Mouse (Mus musculus) left cerebral cortex, adult 18-20 months (tissue): ENCODE data around the gene Cyp4f39. TPM values are rescaled to one million over a fixed set of nuclear protein-coding genes. Genes with fewer than 3 reads are reported as not detected.
"Not testable (repeated sequence)": the region's sequence is repeated elsewhere in the genome, so short reads cannot be mapped to it uniquely, and the experiment has no call there.

Experiments used
- DNase-seq, 2 experiments: peaks; one replicate each; pipeline ENCODE4 v3.0.0; 2021 to 2022; ENCODE audit warnings: low spot score in 2 of 2, mixed read lengths in 1 of 2
- total RNA-seq, 2 experiments: library from RNA; stranded (reverse); gene quantifications; 2 replicates each; pipeline ENCODE4 v1.2.3; 2021

Gene Cyp4f39
- total RNA-seq, 2 experiments from 2014 or later: not detected

DNA sequence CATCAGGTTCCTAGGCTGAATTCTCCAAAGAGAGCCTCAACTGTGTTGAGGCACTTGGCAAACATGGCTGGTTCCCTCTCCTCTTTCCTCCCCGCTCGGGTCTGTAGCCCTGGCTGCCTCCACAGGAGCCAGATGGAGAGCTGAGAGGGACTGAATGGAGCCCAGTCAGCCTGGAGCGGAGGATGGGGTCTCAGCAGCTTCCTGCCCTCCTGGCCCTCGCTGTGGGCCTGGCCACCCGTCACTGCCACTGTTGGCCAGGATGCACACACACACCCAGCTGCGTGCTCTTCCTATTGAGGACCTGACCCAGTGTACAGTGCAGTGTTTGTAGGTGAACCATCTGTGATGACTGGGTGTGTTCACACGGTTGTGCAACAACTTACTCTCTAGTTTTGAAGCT, 19.7 kb downstream of the Cyp4f39 start:
- DNase-seq: no peak

DNA sequence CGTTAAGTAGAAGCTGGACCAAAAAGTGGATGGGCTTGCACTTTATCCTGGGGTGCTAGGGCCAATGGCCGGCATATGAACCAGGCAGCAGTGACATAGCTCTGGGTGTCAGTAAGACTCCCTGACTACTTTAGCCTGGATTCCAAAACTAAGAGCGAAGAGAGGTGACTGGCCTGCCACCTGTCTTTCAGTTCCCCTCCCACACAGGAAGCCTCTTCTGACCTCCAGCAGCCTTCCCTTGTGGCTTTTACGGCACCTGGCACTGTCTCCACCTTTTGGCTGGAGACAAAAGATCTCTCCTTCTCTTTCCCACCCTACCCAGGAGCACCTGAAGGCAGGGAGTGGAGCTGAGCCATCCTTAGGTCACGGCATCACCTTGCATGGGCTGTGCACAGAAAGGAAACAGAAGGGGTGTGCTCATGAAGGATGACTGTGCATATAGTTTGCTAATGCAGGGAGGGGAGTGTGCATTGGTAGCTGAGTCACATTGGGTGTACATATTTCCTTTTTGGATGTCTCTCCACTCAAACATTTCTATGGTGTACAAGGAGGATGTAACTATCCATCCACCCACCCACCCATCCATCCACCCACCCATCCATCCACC, 22.5 kb downstream of the Cyp4f39 start:
- no peak for DNase-seq

DNA sequence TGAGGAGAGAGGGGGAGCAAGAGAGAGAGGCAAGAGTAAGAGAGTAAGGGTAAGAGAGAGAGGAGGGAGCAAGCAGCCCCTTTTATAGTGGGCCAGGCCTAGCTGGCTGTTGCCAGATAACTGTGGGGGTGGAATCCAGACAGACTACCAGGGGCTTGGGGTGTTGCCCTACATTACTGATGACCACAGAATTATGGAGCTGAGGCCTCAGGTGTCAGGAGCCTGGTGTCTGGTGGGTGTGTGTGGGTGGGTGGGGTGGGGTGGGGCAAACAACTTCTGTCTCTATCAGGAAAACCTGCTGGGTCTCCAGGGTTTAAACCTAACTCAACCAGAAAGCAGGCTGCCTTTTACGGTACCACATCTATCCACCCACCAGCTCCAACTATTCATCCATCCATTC, 24.7 kb downstream of the Cyp4f39 start:
- no peak for DNase-seq

DNA sequence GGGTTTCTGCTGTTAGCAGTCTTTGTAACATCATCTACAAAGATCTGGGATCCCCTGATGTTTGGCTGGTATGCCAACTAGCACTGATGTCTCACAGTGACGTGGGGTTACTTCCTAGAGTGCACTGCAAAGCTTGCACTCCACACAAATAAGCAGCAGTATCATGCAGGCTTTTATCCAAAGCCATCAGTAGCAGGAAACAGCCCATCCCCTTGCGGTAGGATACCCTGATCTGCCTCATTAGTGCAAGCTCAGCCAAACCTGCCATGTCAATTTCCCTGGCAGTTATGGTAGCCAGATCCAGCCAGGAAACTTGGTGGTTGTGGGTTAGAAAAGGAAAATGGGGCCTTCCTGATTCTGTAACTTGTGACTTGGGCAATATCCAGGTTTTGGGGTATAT, 26.2 kb downstream of the Cyp4f39 start:
- no peak for DNase-seq

DNA sequence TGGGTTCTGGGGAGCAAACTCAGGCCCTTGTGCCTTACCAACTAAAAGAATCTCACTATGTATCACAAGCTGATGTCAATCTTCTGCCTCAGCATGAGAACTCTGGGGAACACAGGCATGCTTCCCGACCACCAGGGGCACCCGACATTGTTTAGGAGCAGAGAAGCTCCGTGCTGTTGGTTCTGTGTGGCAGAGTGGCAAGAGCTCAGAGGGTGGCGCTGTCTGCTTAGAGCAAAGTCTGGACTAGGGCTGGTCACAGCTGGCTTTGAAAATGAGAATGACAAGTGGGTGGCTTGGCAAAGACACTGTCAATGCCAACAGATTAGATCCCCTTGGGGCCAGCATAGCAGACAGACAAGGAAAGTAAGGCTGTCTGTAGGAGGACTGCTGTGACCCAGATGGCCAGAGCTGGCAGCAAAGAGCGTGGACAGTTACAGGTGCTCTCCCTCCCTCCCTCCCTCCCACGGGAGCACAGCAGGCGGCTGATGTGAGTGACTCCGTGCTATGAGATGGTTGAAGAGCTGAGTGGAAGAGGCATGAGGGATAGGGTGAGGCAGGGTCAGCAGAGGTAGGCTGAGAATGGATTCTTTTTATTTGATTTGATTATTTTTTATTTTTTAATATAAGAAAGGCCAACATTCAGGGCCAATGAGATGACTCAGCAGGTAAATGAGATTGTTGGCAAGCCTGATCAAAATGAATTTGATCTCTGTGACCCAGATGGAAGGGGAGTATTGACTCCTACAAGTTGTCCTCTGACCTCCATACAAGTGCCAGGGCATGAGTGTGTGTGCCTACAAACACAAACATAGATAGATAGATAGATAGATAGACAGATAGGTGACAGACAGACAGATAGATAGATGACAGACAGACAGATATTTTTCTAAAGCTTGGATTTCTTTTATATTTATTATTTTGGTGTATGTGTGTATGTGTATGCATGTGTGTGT, 27.3 kb downstream of the Cyp4f39 start:
- DNase-seq: no peak

DNA sequence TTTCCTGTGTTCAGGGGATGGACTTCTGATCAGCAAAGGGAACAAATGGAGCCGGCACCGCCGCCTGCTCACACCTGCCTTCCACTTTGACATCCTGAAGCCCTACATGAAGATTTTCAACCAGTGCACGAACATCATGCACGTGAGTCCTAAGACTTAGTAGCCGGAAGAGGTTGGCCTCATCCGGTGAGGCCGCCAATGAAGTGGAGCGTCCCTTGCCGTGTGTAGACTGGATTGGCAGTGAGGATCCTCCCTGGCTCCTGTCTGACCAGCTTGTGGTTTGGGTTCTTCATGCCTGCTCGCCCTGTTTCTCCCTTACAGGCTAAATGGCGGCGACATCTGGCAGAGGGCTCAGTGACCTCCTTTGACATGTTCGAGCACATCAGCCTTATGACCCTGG, 29.2 kb downstream of the Cyp4f39 start:
- DNase-seq: no peak

DNA sequence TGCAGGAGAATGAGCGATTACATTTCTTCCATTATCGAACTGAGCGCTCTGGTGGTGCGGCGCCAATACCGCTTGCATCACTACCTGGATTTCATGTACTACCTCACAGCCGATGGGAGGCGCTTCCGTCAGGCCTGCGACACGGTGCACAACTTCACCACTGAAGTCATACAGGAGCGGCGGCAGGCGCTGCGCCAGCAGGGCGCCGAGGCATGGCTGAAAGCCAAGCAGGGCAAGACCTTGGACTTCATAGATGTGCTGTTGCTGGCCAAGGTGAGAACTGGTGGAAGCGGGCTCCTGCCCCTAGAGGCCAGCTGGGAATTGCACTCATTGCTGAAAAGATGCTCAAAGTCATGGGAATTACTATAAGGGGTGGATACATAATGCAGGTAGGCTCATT, 30.7 kb downstream of the Cyp4f39 start:
- DNase-seq: peak; percentile 33 to 39

DNA sequence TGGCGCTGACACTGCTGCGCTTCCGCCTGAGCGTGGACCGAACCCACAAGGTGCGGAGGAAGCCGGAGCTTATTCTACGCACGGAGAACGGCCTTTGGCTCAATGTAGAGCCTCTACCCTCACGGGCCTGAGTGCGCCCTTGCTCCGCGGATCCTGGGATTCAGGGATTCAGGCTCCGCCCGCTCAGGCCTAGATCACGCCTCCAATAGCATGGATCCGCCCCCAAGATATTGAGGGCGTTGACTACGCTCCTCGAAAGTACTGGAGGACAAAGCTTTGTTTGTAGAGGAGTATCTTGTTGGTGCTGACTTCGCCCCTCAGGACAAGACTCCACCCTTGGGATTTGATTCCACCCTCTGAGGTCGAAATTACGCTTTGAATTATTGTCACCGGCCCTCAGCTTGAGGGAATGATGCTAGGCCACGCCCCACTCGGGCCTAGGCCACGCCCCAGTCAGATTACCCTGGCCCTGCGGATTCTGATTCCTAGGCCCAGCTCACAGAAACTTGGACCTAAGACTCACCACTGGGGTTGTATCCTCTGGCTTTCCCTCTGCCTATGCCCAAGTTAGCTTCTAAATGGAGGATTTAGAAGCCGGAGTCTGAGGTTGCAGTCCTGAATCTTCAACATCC, 39.9 kb downstream of the Cyp4f39 start:
- DNase-seq: no peak

DNA sequence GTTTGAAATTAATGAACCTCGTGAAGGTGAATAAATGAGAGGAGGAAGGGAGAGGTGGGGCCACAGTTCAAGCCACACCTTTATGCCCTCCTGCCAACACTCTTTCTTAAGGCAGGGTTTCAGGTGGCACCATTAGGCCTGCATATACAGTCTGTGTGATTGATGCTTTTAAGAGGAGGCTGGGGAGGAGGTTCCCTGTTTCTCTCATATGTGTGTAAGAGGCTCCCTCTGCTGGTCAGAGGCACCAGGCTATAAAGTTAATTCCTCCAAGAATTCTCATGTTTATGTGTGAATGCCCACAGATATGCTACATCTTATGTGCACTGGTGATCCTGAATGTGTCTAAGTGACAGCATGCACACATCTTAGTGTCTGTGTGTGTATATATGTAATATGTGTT, 42.1 kb downstream of the Cyp4f39 start:
- DNase-seq: peak; percentile 62 to 74

DNA sequence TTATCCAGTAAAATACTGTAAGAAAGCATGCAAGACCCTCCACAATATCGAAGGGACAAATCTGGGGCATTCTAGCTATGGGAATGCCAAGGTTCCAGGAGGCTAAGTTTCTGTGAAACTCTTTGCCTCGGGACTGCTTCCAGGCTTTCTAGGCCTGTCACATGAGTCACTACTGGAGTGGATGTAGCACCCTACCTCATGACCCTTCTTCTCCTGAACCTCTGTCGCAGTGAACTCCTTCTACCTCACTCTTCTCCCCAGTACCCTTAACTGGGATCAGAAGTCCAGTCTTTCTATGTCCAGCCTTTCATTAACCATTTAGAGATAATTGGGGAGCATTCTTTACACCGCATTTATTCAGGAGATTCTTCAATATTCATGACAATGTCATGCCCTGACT, 48.0 kb downstream of the Cyp4f39 start:
- not testable (repeated sequence) for DNase-seq

DNA sequence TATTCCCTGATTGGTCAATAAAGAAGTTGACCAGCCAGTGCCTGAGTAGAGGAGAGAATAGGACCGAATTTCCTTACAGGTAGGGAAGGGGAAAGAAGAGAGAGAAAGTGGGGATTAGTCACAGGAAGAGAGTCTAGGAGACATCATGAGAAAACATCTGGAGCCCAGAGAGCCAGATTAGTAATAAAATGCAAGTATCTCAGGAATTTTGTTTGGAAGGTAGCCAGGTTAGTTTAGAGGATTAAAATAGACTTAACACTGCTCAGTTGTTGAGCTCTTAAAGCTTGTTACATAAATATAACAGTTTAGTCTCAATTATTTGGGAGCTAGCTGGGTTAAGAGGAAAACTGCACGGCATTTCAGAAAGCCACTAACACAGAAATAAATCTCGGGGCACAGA, 48.5 kb downstream of the Cyp4f39 start:
- DNase-seq: no peak

DNA sequence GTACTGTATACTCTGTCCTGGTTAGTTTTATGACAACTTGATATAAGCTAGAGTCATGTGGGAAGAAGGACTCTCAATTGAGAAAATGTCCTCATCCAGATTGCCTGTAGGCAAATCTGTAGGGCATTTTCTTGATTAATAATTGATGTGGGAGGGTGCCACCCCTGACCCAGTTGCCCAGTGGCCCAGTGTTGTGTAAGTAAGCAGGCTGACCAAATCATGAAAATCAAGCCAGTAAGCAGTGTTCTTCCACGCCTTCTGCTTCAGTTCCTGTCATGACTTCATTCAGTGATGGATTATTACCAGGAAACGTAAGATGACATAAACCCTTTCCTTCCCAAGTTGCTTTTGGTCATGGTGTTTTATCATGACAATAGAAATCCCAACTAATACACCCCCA, 50.6 kb downstream of the Cyp4f39 start:
- DNase-seq: no peak

DNA sequence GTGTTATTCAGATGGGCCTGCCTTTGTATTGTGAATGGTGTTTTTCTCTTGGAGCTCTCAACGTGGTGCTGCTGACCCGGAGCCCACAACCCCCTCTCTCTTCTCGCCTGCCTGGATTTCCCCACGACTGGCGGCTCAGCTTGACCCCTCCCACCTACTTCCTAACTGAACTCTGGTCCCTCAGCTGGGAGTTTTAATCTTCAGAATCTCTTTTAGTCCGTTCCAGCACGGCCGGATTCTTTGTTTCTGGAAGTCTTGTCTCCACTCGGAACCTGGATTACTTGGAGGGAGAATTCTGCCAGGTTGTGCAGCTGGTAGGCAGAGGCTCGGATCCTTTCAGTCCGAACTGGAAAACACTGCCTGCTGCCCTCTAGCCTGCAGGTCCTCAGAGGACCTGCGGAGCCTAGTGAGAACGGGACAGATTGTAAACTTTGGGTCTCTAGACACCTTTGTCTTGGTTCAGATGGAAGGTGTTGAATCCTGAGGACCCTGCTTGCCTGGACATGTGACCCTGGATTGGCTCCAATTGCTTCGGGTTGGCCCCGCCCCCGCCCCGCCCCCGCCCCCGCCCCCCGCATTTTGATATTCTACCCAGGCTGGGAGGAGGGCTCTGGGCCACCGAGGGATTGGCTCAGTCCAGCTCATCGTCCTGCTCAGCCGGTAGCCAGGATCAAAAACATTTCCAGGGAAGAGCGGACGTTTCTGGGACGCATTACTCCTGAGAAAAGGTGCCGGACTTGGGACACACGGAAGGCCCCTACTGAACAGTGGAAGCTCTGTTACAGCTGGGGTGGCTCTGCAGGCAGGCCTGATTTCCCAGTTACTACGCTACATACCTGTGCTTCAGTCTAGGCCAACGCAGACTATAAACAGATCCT, 53.6 kb downstream of the Cyp4f39 start, which contains the start of gene Cyp4f17:
Gene Cyp4f17 (plus strand): TSS at position 200 of the 878 bp plus-strand sequence.
- no peak for DNase-seq

DNA sequence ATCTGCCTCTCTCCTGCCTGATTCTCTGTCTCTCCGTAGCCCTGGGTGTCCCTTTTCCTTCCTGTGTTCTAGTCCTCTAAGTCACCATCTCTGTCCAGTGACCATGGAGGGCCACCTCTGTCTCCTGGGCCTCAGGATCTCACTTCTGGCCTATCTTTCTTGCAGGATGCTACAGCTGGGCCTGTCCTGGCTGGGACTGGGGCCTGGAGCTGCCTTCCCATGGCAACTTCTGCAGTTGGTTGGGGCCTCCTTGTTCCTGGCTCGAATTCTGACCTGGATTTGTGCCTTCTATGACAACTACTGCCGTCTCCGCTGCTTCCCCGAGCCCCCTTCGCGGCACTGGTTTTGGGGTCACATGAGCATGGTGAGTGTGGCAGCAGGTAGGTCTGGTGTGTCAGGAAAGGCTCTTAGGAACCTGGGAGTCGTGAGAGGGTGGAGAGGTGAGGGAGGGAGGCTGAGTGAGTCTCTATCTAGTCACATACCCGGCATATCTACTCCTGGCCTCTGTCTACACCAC, 54.3 kb downstream of the Cyp4f39 start:
- no peak for DNase-seq

DNA sequence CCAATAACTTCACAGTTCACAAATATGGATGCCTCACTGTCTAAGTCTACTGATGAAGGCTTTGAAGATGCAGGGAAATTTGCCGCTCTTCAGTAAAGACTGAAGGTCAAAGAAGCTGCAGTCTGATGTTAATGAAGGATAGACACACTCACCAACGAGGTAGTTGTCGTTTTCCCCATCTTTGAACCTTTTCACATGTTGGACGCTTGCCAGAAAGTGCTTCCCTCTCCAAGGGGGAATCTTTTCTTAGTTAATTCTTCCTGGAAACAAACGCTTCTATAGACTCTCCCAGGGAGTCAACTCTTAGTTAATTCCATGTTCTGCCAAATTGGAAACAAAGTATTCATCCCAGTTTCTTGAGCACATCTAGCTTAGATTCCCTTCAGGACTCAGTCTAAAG, 63.6 kb downstream of the Cyp4f39 start:
- DNase-seq: no peak

DNA sequence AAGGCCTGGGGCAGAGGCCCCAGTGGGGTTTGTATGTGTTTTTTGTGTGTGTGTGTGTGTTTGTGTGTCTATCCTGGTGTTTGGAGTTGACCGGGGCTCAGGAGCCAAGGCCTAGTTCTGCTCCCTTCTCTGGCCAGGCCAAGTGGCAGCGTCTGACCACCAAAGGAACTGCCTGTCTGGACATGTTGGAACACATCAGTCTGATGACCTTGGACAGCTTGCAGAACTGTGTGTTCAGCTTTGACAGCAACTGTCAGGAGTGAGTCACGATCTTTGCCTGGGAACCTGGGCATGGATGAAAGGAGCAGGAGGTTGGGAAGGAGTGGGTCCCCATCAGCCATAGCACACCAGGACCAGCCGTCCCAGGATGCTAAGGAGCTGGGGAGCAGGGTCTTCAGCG, 69.5 kb downstream of the Cyp4f39 start:
- no peak for DNase-seq

DNA sequence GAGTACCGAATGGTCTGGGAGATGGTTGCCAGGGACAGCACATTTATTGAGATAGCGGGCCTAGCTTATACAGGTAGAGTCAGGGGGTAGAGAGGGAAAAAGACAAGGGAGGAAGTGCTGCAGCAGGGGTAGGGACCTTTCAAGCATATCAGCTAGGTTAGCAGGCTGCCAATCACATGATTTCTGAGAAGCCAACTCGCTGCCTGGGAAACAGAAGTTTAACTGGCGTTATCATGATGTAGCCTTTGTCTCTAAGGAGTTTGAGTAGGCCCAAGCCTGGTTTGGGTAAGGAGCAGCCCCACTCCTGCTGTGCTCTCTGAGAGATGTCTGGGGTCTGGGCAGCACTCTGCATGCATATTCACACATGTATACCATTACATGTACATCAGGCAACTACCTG, 69.9 kb downstream of the Cyp4f39 start:
- DNase-seq: no peak

DNA sequence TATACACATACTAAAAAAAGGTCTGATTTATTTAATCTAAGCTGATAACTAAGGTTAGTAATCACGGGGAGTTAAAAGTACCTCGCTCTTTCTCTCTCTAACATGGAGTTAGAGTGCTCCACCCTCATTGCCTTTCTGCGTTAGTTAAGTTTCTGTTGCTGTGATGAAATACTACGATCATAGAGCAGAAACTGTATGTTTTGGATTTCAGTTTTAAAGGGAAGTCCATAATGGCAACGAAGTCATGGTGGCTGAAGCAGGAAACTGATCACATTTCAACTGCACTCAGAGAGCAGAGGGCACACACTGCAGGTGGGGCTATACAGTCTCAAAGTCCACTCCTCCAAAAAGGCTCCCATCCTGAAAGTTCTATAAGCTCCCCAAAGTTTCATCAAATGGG, 70.3 kb downstream of the Cyp4f39 start:
- DNase-seq: no peak

DNA sequence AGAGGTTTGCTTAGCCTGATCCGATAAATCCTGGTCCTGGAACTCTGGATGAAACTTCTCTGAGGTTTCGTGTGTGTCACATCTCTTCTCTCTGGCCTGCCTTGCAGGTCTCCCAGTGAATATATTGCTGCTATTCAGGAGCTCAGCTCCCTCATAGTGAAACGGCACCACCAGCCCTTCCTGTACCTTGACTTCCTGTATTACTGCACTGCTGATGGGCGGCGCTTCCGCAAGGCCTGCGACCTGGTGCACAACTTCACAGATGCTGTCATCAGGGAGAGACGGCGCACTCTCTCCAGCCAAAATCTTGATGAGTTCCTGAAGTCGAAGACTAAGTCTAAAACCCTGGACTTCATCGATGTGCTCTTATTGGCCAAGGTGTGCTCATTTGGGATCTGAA, 71.4 kb downstream of the Cyp4f39 start:
- DNase-seq: no peak

DNA sequence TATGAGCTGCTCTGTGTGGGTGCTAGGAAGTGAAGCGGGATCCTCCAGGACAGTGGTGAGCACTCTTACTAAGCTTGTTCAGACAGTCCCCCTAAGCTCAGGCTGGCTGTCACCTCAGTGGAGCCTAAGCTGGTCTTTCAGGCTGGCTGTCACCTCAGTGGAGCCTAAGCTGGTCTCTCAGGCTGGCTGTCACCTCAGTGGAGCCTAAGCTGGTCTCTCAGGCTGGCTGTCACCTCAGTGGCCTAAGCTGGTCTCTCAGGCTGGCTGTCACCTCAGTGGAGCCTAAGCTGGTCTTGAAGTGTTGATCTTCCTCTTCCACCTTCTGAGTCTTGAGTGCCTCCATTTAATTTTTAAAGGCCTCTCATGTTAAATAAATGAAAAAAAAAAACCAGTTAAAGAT, 73.8 kb downstream of the Cyp4f39 start:
- DNase-seq: not testable (repeated sequence)

DNA sequence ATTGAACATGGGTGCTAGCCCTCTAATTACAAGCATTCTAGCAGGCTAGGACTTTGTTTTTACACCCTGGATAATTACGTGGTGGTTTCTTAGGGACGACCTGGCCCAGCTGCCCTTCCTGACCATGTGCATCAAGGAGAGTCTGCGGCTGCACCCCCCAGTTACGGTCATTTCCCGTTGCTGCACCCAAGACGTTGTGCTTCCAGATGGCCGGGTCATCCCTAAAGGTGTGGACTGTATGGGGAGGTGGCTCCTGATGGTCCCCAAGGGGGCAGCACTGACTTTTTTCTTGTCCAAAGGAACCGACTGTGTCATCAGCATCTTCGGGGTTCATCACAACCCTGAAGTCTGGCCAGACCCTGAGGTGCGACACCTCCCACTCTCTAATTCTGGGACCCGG, 75.2 kb downstream of the Cyp4f39 start:
- DNase-seq: no peak
